Mouse (Mus musculus): ENCODE measurements around the gene Rhod.

Gene Rhod

GRCm38 (mm10) chr19:4450666-4451065 lies 11.4 kb upstream of the Rhod start:
- DNase-seq (ENCODE audit: low spot score): no peak

- no peak for DNase-seq (ENCODE audit: low spot score)
Observed at GRCm38 (mm10) chr19:4449230-4449629, 10.0 kb upstream of the Rhod start.

GRCm38 (mm10) chr19:4447445-4447844 lies 8.2 kb upstream of the Rhod start:
- no peak for DNase-seq (ENCODE audit: low spot score)

GRCm38 (mm10) chr19:4446661-4447420 lies 7.6 kb upstream of the Rhod start:
- no peak for DNase-seq (ENCODE audit: low spot score)

GRCm38 (mm10) chr19:4442408-4442807 lies 3.2 kb upstream of the Rhod start:
- DNase-seq (ENCODE audit: low spot score): peak; percentile 86

- no peak for DNase-seq (ENCODE audit: low spot score)
Observed at GRCm38 (mm10) chr19:4441621-4442161, 2.5 kb upstream of the Rhod start.

GRCm38 (mm10) chr19:4441090-4441591 lies 1.9 kb upstream of the Rhod start:
- DNase-seq (ENCODE audit: low spot score): peak; percentile 75

GRCm38 (mm10) chr19:4440222-4440621 lies 990 bp upstream of the Rhod start:
- DNase-seq (ENCODE audit: low spot score): peak; percentile 76

GRCm38 (mm10) chr19:4438791-4439160 lies 456 bp downstream of the Rhod start:
- no peak for DNase-seq (ENCODE audit: low spot score)

- DNase-seq (ENCODE audit: low spot score): no peak
Observed at GRCm38 (mm10) chr19:4437886-4438285, 1.3 kb downstream of the Rhod start.

- DNase-seq (ENCODE audit: low spot score): no peak
Observed at GRCm38 (mm10) chr19:4436254-4436653, 3.0 kb downstream of the Rhod start.

GRCm38 (mm10) chr19:4434999-4435398 lies 4.2 kb downstream of the Rhod start:
- no peak for DNase-seq (ENCODE audit: low spot score)

- DNase-seq (ENCODE audit: low spot score): no peak
Observed at GRCm38 (mm10) chr19:4433756-4434155, 5.5 kb downstream of the Rhod start.

- DNase-seq (ENCODE audit: low spot score): no peak
Observed at GRCm38 (mm10) chr19:4430091-4430620, 9.1 kb downstream of the Rhod start.

- peak; percentile 68 for DNase-seq (ENCODE audit: low spot score)
Observed at GRCm38 (mm10) chr19:4425610-4426366, 13.4 kb downstream of the Rhod start.

- no peak for DNase-seq (ENCODE audit: low spot score)
Observed at GRCm38 (mm10) chr19:4423021-4423420, 16.2 kb downstream of the Rhod start.

GRCm38 (mm10) chr19:4422581-4422980 lies 16.7 kb downstream of the Rhod start:
- DNase-seq (ENCODE audit: low spot score): no peak

GRCm38 (mm10) chr19:4420153-4420910 lies 18.9 kb downstream of the Rhod start:
- no peak for DNase-seq (ENCODE audit: low spot score)

- DNase-seq (ENCODE audit: low spot score): no peak
Observed at GRCm38 (mm10) chr19:4419711-4420110, 19.5 kb downstream of the Rhod start.

GRCm38 (mm10) chr19:4417713-4418112 lies 21.5 kb downstream of the Rhod start:
- DNase-seq (ENCODE audit: low spot score): no peak

- DNase-seq (ENCODE audit: low spot score): peak; percentile 84
Observed at GRCm38 (mm10) chr19:4417183-4417582, 22.0 kb downstream of the Rhod start.

- peak; percentile 9 for DNase-seq (ENCODE audit: low spot score)
Observed at GRCm38 (mm10) chr19:4414631-4415030, 24.6 kb downstream of the Rhod start.

Data from testis, postnatal 10 days (tissue).